Mouse (Mus musculus) C2C12 (cell line): ENCODE data around the gene Ell2. TPM values are rescaled to one million over a fixed set of nuclear protein-coding genes. Genes with fewer than 3 reads are reported as not detected.

Source experiments
- H3K27me3 ChIP-seq: one replicate; pipeline ENCODE4 v1.6.1; 2011; ENCODE audit not compliant: control insufficient read depth, insufficient read depth, insufficient read length
- H3K36me3 ChIP-seq: one replicate; pipeline ENCODE4 v1.6.1; 2011; ENCODE audit not compliant: control insufficient read depth, insufficient read depth
- H3K4me3 ChIP-seq: one replicate; pipeline ENCODE4 v1.5.1; 2011; ENCODE audit warnings: mild to moderate bottlenecking, control low read depth; ENCODE audit not compliant: poor library complexity, insufficient read depth, severe bottlenecking
- H3K79me2 ChIP-seq: one replicate; pipeline ENCODE4 v1.6.1; 2011; ENCODE audit not compliant: control insufficient read depth, insufficient read depth
- H3K79me3 ChIP-seq: one replicate; pipeline ENCODE4 v1.6.1; 2011; ENCODE audit warnings: low read depth, control low read depth
- H3ac ChIP-seq: one replicate; pipeline ENCODE3; 2011; ENCODE audit warnings: low read depth; ENCODE audit not compliant: control insufficient read depth, insufficient read length
- CEBPB ChIP-seq: IDR thresholded peaks from one replicate; pipeline ENCODE4 v1.6.1; 2011; ENCODE audit warnings: low read depth, mild to moderate bottlenecking, control low read depth, moderate library complexity
- CTCF ChIP-seq: IDR thresholded peaks from one replicate; pipeline ENCODE4 v1.5.1; 2011; ENCODE audit not compliant: control insufficient read depth, insufficient read depth, insufficient read length
- FOSL1 ChIP-seq: IDR thresholded peaks from one replicate; pipeline ENCODE4 v1.8.0; 2011; ENCODE audit warnings: mild to moderate bottlenecking, low read length; ENCODE audit not compliant: poor library complexity, insufficient read depth, severe bottlenecking
- MAX ChIP-seq: IDR thresholded peaks from one replicate; pipeline ENCODE4 v1.6.1; 2011; ENCODE audit warnings: mild to moderate bottlenecking, control low read depth
- MYOD1 ChIP-seq: IDR thresholded peaks from one replicate; pipeline ENCODE4 v1.6.1; 2011; ENCODE audit warnings: low read depth; ENCODE audit not compliant: control insufficient read depth, insufficient read length
- MYOG ChIP-seq: IDR thresholded peaks from one replicate; pipeline ENCODE4 v1.6.1; 2011; ENCODE audit not compliant: control insufficient read depth, insufficient read length; ENCODE audit errors: extremely low read depth
- USF1 ChIP-seq: IDR thresholded peaks from one replicate; pipeline ENCODE4 v1.6.1; 2011; ENCODE audit warnings: low read depth, mild to moderate bottlenecking, control low read depth, moderate library complexity
- polyA plus RNA-seq: library from polyadenylated mRNA; unstranded; fragments of >200 nt; fragmentation: generic; extraction: Trizol; gene quantifications from one replicate; pipeline ENCODE4 v1.2.1, GENCODE M21; 2012; ENCODE audit warnings: missing spikeins

Ell2 gene
- polyA plus RNA-seq, 1 experiment: 4.2 TPM

- no peak for TF ChIP-seq MYOD1
- TF ChIP-seq MAX: no peak
- no peak for TF ChIP-seq CEBPB
- no peak for TF ChIP-seq CTCF
- no peak for TF ChIP-seq FOSL1
These were observed 70.1 kb downstream of the Ell2 start for GRCm38 (mm10) chr13:75776692-75777091.

GRCm38 (mm10) chr13:75778156-75778555 is 71.6 kb downstream of the Ell2 start:
- no peaks in the 10 kb centered on the region for H3K79me3 ChIP-seq

More at GRCm38 (mm10) chr13:75776692-75777091, 70.1 kb downstream of the Ell2 start:
- Histone ChIP-seq H3K79me3 (no peaks in the 10 kb centered on the region), H3K79me2 (no peaks in the 10 kb centered on the region), H3K4me3 (no peak overlapping the region), H3K36me3 (peaks cover 9% of the 10 kb centered on the region), H3ac (no peak overlapping the region), H3K27me3 (no peaks in the 10 kb centered on the region)

GRCm38 (mm10) chr13:75779169-75779568 is 72.6 kb downstream of the Ell2 start:
- no peak overlapping the region for H3ac ChIP-seq

More at GRCm38 (mm10) chr13:75778156-75778555, 71.6 kb downstream of the Ell2 start:
- H3K4me3 ChIP-seq: no peak overlapping the region
- no peak for TF ChIP-seq USF1
- no peak for TF ChIP-seq FOSL1
- TF ChIP-seq MYOD1: no peak
- no peak for TF ChIP-seq MYOG
- TF ChIP-seq CEBPB: no peak
- no peak for TF ChIP-seq CTCF
- no peak for TF ChIP-seq MAX
- peaks cover 9% of the 10 kb centered on the region for H3K36me3 ChIP-seq
- H3ac ChIP-seq: no peak overlapping the region
- H3K79me2 ChIP-seq: no peaks in the 10 kb centered on the region
- H3K27me3 ChIP-seq: no peaks in the 10 kb centered on the region

GRCm38 (mm10) chr13:75780096-75780495 is 73.5 kb downstream of the Ell2 start:
- TF ChIP-seq USF1 (no peak), CTCF (no peak), MYOG (no peak), FOSL1 (no peak), MAX (no peak), MYOD1 (no peak), CEBPB (no peak)
- Histone ChIP-seq H3K36me3 (no peaks in the 10 kb centered on the region), H3K27me3 (no peaks in the 10 kb centered on the region), H3K79me2 (no peaks in the 10 kb centered on the region), H3K4me3 (no peak overlapping the region), H3K79me3 (no peaks in the 10 kb centered on the region), H3ac (no peak overlapping the region)

More at GRCm38 (mm10) chr13:75779169-75779568, 72.6 kb downstream of the Ell2 start:
- Histone ChIP-seq H3K27me3 (no peaks in the 10 kb centered on the region), H3K79me3 (no peaks in the 10 kb centered on the region), H3K36me3 (no peaks in the 10 kb centered on the region), H3K4me3 (no peak overlapping the region), H3K79me2 (no peaks in the 10 kb centered on the region)
- no peak for TF ChIP-seq MYOG
- TF ChIP-seq MAX: no peak
- no peak for TF ChIP-seq USF1
- no peak for TF ChIP-seq CEBPB
- TF ChIP-seq FOSL1: no peak

- Histone ChIP-seq H3K79me3 (no peaks in the 10 kb centered on the region), H3K36me3 (no peaks in the 10 kb centered on the region), H3K79me2 (no peaks in the 10 kb centered on the region), H3K4me3 (no peak overlapping the region), H3K27me3 (no peaks in the 10 kb centered on the region), H3ac (no peak overlapping the region)
- TF ChIP-seq CTCF (no peak), MAX (no peak), MYOG (no peak), FOSL1 (no peak)
These were observed 79.2 kb downstream of the Ell2 start for GRCm38 (mm10) chr13:75785726-75786125.

- Histone ChIP-seq H3K4me3 (no peak overlapping the region), H3K79me3 (no peaks in the 10 kb centered on the region), H3K79me2 (no peaks in the 10 kb centered on the region), H3K27me3 (no peaks in the 10 kb centered on the region), H3K36me3 (no peaks in the 10 kb centered on the region), H3ac (no peak overlapping the region)
- no peak for TF ChIP-seq FOSL1
These were observed 79.7 kb downstream of the Ell2 start for GRCm38 (mm10) chr13:75786264-75786663.
